Mouse (Mus musculus): ENCODE measurements around the gene Zmiz1. TPM values are rescaled to one million over a fixed set of nuclear protein-coding genes. Genes with fewer than 3 reads are reported as not detected.

The Zmiz1 gene
- total and polyA plus RNA-seq, 3 experiments, result 90.8 to 142 (median 95.8) TPM

DNA sequence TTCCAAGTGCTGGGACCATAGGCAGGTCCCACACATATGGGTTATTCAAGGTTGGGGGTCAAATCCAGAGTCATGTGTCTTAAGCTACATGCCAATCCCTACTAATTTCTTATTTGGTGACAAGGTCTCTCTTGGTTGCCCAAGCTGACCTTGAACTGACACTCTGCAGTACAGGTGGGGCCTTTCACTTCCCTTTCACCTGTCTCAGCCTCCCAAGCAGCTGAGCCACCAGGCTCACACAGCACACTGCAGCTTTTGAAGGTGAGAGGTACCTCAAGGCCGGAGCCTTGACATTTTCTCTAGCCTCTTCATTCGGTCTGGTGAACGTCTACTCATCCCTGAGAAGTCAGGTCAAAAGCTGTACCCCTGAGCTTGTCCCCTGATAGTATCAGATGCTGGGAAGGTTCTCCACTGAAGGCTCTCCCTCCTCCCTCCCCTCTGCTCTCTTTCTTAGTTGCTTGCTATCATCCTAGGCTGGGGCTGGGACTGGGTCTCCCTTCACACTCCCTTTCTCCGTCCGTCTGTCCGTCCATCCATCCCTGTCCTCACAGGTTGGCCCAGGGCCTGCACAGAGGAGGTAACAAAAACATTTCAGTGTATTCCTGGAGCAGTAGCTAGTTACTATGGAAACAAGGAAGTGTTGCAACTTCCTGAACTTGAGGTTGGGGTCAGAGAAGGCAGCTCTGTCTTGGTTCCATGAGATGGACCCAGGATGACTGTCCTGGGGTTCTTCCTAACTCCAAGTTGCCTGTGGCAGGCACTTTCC lies 13.3 kb downstream of the Zmiz1 start:
- peak; percentile 62 for DNase-seq

DNA sequence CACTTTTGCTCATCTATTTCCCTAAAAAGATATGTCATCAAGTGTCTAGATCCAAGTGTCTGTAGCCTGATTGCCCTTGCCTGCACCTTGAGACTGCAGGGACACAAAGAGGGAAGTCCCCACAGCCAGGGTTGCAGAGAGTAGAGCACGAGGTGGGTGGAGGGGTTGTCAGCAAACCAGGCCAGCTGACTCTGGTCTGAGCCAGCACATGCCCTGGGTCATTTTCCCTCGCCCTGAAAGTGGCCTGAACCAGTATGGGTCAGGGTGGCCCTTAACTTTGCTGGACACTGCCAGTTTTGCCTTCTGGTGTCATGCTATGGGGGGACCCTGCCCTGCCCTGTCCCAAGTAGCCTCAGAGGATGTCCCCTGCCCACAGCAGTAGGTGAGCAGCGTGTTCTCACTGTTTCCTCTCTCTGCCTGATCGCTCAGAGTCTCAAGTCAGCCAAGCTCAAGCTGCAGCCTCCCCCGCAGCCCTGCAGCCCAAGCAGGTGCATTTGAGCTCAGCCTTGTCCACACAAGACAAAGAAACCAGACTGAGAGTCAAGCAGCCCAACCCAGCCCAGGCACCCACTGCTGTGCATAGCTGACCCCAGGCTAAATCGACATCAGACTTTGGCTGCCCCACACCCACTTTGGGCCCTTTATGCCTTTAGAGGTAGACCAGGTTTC lies 14.1 kb downstream of the Zmiz1 start:
- no peak for DNase-seq

DNA sequence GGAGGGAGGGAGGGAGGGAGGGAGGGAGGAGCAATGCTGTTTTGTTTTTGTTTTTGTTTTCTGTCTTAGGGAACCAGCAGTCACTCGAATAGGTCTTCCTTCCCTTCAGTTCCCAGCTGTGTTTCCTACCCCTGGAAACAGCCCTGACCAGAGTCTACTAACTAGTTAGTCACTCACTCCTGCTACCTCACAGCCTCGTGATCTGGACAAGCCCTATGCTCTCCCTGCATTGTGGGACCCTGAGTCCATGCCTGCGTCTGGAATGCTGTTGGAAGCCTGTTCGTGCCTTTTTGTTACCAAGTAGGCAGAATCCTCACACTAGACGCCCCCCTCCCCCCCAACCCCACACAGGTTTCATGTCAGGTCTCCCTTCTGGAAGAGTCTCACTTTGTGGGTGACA lies 15.0 kb downstream of the Zmiz1 start:
- DNase-seq, result no peak

DNA sequence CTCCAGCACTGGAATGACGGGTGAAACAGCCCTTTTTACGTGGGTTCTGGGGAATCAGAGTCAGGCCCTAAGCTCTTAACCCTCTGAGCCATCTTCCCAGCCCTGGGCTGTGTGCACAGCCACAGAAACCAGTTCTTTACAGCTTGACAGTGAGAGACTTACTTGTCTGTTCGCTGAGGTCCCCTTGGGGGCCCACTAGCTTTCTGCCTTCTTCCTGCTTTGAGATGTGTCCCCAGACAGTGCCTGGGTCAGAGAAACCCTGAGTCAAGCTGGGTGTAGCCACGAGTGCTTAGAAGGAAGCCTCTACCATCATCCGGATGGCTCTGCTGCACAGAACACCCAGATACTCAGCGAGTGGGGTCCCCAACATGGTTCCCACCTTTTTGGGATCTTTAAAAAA lies 15.7 kb downstream of the Zmiz1 start:
- no peak for DNase-seq

DNA sequence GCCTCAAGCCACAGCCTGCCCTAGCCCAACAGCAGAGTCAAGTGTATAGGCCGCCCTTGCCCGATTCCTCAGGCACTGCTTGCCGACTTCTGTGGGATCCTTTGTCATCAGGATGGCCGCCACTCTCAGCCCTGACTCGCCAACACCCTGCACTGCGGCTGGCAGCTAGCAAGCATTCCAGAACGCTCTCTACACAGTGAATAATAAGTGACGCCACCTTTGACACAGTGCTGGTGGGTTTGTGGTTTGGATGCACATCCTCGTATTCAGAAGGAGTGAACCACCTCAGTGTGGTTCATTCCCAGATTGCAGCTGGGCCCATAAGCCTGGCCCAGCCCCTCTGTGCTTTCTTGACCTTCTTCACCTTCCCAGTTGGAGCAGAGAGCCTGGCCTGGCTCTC lies 17.1 kb downstream of the Zmiz1 start:
- DNase-seq, result peak; percentile 18

DNA sequence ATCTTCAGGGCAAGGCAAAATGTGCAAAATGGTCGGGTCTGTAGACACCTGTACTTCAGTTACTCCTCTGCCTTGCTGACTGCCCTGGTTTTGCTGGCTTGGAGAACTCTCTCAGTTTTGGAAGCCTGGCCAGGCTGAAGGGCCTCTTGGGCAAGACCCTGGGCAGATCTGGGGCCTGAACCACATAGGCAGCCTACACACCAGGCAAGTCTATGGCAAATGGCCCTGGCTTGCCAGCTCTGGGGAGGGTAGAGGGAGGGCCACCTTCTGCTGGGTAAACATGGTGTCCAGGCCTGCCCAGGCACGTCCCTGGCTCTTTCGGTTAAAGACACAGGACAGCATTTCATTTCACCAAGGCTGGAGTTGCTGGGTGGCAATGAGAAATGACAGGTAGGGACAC lies 17.5 kb downstream of the Zmiz1 start:
- DNase-seq, result peak; percentile 75

DNA sequence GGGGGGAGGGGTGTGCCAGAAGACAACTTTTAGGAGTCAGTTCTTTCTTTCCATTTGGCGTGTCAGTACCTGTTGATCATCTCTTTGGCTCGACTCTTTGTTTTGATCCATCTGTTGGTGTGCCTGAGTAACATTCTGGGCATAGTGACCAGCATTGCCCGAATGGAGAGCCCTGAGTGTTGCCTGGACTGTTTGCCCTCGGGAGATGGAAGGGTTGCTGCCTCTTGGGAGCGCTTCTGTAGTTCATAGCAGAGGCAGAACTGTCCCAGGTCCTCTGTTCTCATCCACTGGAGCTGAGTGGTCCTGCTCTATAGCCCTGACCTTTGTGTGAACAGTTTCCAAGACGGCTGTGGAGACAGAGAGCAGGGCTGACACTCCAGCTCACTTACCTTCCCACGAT lies 18.3 kb downstream of the Zmiz1 start:
- DNase-seq, result no peak

DNA sequence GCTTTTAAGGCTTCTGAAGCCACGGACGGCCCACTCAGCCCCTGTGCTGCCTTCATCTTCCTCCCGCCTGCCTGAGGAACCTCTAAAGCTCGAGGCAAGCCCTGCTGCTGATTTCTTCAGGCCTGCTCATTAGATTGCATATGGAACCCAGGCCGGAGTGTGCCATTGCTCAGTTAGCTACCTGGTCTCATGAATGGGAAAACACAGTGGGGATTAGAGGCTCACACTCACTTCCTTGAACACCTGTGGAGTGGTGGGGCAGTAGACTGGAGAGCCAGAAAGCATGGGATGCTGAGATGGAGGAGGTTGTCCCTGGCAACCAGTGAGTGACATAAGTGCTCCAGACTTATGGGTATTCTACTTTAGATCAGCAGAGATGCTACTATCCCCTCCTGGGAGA lies 19.3 kb downstream of the Zmiz1 start:
- no peak for DNase-seq

DNA sequence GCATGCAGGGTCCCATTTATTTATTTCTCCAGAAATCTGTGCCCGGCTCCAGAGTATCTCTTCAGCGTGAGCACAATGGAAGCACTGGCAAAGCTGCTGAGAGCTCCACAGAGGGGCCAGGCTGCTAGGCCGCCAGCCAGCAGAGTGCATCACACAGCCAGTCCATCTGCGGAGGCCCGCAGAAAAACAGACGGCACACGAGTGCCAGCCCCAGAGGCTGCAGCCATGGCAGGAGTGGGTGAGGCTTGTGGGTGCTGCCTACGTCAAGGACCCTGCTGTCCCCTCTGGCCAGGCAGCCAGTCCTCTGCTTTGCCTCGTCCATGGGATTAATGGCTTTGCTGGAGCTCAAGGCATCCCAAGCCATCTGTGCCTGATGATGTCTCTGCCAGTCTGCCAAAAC lies 19.8 kb downstream of the Zmiz1 start:
- no peak for DNase-seq

DNA sequence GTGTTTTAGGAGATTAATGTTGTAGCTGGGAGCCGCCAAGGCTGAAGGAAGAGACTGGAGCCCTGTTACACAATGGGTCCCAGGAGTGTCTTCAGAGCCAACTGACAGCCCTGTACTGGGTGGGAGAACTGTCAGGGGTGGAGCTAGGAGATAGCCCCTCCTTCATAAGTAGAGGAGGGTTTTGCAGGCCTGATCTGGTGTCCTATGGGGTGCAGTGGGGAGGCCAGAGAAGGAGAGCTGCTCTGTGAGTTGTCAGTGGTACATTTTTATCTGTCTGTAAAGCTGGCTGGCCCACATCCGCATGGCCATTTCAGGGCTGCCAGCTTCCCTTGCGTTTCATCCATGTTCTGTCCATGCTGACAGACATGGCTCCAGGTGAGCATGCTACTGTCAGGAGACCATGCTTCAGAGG lies 20.9 kb downstream of the Zmiz1 start:
- DNase-seq, result peak; percentile 71

DNA sequence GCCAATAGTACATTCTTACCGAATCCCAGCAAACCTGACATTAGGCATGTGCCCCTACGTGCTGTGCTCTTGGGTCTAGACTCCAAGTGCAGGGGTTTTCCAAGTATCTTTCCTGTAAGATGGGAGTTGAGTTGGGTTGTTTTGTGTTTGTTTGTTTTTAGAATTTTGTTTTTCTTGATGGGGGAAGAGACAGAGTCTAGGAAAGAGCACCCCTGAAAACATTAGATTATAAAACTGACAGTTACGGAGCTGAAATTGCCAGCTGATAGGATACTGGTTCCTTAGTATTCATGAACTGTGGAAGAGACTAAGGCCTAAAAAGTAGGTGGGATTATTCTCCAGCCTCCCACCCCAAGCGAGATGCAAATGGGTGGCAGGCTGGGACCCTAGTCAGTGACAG lies 21.5 kb downstream of the Zmiz1 start:
- DNase-seq, result no peak

DNA sequence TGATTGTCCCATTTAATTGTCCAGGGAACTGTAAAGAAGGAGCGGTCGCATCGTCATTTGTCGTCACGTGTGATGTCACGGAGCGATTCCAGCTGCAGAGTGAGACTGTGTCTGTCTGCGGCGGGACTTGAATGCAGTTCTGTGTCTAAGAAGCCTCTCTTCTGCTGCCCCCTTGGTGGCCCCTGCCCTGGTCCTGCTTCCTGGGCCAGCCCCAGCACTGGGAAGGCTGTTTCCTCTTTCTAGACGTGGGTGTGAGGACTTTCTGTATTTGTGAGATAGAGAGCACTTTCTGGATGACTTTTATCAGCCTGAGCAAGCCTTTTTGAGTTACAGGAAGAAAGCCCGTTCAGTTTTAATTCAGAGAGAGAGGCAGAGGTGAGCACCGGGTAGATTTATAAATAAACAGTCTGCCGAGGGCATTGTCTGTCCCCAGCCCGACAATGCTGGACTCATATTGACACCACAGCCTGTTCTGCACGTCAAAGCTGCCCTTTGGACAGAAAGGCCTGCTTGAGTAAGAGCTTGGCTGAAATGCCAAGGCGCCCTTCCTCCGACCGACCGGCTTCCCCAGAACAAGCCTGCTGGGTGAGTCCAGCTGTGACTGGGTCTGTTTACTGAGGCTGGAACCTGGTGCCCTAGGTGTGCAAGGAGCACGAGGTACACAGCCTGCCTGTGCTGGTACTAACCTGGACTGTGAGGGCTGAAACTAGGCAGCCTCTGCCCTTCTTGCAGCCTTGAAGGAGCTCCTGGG lies 22.1 kb downstream of the Zmiz1 start:
- peak; percentile 92 for DNase-seq

DNA sequence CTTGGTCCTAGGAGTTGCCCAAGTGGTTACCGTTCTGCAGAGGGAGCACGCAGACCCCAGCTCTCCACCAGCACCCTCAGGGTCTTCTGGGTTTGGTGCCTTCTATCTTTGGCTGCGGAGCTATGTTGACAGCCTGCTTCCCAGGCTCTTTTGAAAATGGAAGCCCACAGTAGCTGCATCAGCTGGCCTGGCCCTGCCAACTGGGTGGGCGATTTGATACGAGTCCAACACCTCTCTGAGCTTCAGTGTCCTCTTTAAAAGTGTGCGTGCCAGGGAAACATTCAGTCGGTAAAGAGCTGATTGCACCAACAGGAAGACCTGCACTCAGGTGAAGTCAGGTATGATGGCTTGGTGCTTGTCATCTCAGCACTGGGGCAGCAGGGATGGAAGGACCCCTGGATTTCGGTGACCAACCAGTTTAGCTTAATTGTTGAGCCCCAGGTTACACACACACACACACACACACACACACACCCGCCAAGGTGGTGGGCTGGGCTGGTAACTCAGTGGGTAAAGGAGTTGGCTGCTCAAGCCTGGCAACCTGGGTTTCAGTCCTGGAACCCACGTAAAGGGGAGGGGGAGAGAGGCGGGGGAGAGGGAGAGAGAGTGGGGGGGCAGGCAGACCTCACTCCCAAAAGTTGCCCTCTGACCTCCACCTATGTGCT lies 22.8 kb downstream of the Zmiz1 start:
- no peak for DNase-seq

DNA sequence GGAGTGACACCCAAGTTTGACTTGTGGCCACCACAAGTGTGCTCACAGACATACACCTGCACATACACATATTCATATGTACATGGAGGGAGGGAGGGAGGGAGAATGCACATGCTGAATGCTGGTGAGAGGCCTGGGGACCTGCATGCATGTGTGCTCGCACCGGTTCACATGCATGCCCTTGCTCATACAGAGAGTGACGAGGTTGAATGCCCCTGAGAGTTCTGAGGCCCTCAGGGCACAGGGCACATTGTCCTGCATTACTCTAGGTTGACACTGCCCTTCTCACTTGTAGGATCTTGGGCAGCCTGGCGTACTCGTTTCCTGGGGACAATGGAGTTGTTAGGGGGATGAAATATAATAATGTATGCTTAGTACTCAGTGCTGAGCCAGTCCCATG lies 23.4 kb downstream of the Zmiz1 start:
- no peak for DNase-seq

DNA sequence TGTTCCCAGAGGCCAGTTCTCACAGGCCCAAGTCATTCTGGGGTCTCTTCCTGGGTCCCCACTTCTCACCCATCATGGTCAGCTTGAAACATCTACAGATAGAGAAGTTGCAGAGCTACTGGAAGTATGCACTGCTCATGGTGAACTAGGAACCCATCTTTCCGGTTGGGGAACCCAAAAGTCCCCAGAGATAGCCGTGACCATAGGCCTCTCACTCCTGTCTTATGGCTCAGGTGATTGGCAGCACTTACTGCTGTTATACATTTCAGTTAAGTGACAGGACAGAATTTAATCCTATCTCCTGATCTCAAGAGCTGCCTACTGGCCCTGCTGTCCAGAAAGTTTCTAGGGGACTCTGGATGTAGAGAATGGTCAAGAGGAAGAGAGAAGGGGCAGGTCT lies 24.3 kb downstream of the Zmiz1 start:
- no peak for DNase-seq

DNA sequence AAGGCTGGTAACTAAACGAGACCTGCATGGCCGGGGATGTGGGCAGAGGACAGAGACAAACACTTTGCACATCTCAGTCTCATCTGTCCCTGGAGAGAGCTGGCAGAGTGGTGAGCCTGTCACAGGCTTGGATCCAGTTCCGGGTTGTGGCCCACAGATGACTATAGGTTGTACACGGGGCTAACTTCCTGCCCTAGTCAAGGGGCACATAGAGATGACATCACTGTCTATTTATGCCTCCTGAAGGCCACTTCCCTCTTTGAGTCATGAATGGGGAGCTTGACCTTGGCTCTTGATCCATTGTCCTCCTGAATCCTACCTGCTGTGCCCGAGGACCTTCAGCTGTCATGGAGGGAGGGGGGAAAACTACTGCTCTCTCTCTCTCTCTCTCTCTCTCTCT lies 25.1 kb downstream of the Zmiz1 start:
- peak; percentile 80 for DNase-seq

DNA sequence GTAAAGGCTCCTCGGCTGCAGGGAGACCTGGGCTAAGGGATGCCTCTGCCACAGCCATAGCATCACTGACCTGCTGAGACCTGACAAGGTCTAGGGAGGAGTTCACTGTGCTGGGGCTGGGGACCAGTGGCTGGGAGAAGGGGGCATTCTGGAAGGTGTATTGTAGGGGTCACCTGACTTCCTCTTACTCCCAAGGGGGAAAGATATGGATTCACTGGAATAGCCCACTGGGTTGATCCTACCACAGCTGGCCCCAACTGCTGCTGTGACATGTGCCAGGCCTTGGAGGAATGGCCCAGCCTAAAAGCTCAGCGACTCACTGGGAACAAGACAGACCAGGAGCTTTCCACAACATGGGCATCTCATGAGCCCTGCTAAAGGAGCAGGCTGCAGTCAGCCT lies 27.2 kb downstream of the Zmiz1 start:
- no peak for DNase-seq

DNA sequence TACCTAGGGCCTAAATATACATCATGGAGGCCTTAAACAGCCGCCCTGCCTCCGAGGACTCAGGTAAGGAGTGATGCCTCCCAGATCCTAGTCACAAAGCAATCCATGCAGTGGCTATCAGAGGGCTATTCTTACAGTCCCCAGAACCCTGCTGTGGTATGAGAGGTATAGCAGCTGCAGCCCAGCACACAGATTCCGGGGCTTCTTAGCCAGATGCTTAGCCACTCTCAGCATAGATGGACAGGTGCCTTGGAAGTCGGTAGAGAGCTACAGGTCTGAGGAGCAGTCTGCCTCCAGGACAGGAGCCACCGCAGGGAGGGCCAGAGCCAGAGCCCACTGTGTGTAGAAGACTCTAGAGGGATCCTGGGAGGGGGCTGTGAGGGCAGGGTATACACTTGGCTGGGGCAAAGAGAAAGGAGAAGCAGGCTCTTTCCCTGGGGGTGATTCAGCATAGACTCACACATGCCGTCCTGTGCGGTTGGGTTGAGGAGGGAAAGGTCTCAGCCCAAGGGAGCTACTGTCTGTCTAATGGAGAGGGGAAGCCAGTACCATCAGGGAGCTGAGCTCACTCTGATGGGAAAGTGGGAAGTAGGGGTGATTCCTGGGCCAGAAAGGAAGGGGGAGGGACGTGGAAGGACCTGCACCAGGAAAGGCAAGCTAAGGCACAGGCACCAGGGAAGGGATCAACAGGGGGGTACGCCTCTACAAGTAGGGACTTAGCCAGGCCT lies 27.9 kb downstream of the Zmiz1 start:
- peak; percentile 68 for DNase-seq

DNA sequence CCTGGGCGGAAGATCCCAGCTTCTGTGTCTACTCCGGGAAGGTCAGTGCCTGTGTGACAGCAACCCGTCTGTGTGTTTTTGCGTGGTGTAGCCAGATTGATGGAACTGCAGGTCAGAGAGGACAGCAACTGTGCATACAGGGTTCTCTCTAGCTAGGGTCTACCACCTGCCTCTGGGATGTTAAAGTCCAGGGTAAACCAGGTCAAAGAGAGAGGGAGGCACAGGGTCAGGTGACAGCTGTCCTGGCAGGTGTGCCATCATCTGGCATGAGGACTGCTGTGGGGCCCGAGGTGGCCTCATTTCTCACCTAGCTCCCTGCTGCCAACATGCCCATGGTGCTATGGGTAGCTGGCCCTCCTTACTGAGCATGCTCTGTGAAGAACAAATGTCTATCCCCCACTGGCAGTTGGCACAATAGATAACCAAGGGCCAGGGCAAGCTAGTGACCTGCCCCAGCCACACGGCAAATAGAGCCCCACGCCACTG lies 28.5 kb downstream of the Zmiz1 start:
- no peak for DNase-seq

DNA sequence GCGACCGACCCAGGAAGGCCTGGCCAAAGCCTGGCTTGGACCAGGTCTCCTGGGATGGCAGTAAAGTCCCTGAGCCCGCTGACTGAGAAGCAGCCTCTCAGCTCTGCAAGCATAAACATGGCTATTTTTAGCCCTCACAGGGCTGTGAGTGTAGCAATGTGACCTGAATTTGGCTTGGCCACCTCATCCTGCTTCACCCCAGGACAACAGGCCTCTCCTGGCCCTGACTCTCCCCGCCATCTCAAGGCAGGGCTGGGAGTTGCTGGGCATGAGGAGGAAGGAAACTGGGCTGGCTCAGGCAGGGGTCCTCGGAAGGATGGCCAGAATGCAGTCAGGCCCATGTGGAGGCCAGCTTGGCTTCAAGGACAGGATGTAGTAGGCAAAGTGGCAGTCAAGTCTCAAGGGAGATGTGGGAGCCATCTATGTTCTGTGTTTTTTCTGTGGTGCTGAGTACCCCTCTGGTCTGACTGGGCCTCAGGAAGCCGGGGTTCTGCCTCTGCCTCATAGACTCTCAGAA lies 29.2 kb downstream of the Zmiz1 start:
- DNase-seq, result peak; percentile 89

DNA sequence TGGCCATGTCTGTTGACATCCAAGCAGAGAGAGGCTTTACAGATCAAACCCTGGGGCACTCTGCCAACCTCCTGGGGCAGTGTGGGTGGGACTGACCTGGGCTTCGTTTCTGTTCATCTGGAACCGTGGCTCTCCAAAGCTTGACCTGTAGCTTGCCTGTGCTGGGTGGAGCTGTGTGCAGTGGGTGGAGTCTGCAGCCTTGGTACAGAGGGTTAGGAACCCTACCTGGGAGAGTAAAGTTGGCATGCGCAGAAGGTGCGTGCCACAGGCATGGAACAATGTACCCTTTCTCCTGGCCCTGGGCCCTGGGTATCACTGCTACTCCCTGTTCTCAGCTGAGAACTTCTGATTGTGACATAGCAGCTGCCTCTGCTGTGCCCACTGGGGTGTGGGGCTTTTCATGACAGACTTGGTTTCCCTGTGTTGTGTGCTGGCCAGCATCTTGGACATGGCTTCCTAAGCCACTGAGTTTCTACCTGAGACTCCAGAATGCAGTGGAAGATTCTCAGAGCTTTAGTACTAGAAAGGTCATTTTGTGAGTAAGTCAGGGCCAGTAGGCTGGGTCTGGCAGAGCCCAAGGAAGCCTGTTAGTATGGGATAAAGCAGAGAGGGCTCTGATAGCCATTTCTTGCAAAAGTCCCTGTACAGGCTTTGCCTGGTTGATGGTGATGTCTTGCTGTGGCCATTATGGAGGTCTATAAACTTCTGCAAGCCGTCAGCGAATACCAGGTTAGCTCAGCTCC lies 30.5 kb downstream of the Zmiz1 start:
- DNase-seq, result peak; percentile 77
